Mouse (Mus musculus) brain, adult 2 months (tissue): ENCODE results near the gene Galnt12.

ENCODE experiments used
- DNase-seq: peaks from one replicate; pipeline ENCODE4 v3.0.0; 2011; ENCODE audit warnings: low read depth, low spot score

Galnt12 gene

DNA sequence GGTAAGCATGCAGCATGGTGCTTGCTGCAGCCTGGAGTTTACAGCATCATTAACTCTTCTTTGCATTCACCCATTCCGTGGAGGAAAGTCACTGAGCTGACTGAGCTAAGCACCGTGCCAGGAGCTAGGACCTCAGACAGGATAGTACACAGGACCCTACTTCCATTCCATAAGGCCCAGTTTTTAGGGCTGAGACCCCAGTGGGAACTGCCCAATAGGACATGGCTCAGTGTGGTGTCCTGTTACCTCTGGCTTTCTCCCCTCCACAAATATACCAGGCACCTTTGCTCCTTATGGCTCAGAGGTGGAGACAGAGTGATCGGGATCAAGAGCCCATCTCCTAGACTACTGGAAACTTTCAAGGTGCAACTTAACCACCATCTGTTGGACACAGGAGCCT is 59.1 kb downstream of the Galnt12 start:
- DNase-seq = no peak

DNA sequence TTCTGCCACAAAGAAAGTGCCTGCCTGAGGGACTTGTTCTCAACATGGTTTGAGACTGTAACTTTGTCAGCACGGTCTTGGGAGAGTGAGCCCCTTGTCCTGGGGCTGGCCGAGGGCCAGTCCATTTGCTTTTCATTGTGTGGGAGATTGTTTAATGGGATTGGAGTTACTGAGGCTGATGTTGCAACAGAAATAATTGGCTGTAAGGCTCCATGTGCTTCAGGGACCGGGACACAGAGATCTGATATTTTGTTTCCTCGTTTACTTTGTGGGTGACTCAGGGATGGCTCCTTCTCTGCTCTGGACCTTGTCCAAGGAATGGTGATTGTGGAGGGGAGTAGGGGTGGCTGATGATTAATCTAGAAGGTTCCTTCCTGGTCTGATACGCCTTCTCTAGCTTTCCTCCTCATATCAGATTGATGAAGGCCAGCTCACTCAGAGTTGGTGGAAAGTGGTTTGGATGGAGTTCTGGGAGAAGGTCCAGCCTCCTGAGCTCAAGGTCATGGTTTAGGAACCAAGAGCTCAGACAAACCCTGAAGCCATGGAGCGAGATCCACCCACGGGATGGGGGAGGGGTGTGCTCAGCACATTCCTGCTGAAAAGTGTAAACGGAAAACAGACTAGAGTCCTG is 60.0 kb downstream of the Galnt12 start:
- no peak for DNase-seq

DNA sequence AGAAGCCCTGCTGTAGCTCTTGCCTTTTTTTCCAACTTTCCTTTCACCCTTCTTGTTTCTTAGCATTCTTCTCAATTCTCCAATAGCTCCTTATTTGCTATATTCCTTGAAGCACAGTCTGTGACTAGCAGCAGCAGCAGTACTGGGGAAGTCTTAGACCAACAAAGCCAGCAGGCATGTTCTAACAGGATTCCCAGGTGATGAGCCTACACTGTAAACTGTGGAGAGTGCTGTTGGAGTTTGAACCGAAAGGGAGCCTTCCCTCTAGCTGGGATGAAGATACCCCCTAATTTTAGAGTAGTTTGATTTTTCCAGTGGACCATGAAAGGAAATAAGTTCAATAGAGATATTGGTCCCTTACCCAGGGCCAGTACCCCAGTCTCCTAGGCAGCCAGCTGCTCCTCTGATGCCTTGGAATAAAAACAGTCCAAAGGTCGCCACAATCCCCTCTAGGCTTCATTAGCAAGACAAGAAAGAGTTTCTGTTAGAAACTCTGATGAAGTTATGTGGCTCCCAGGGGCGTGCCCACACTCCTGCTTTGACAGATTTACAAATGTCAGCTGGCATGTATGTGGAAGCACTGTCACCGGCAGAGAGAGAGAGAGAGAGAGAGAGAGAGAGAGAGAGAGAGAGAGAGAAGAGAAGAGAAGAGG is 69.5 kb downstream of the Galnt12 start:
- no peak for DNase-seq

- no peak for DNase-seq
These were observed 70.3 kb downstream of the Galnt12 start for GRCm38 (mm10) chr4:47161756-47162587.

DNA sequence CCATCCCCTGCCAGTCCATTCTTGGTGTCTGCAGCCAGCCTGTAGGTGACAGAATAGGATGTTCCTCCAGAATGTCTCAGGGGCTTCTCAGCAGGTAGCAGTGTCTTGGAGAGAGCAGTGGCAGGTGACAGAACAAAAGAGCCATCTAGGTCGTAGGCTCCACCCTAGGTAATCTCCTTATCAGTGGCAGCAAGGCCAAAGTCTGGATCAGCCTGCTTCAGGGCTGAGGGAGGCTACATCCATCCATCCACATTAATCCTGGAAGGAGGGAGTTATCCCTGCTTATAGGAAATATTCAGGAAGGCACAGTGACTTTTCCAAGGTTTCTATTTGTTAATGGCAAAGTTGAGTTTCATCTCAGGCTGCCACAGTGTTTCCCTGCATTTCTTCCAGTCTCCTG is 80.6 kb downstream of the Galnt12 start:
- DNase-seq = no peak
